Mouse (Mus musculus): ENCODE data around the gene Phf21a. TPM values are rescaled to one million over a fixed set of nuclear protein-coding genes. Genes with fewer than 3 reads are reported as not detected.

Gene Phf21a
- 100 to 1,000 TPM; 141 to 159 (median 147) TPM for total RNA-seq (2022)

GRCm38 (mm10) chr2:92092817-92093216, at the start of gene Phf21a:
Gene Phf21a (plus strand): TSS chr2:92093117.
- DNase-seq (ENCODE audit: low spot score in 2 of 2), result no peak

- no peak for DNase-seq (ENCODE audit: low spot score in 2 of 2)
Measured at GRCm38 (mm10) chr2:92043285-92043684, 49.6 kb upstream of the Phf21a start.

- DNase-seq (ENCODE audit: low spot score in 2 of 2), result no peak
Measured at GRCm38 (mm10) chr2:92047601-92048000, 45.3 kb upstream of the Phf21a start.

- DNase-seq (ENCODE audit: low spot score in 2 of 2), result no peak
Measured at GRCm38 (mm10) chr2:92048034-92048690, 44.8 kb upstream of the Phf21a start.

- peak; percentile 21 to 70 for DNase-seq (ENCODE audit: low spot score in 2 of 2)
Measured at GRCm38 (mm10) chr2:92052188-92052587, 40.7 kb upstream of the Phf21a start.

- no peak for DNase-seq (ENCODE audit: low spot score in 2 of 2)
Measured at GRCm38 (mm10) chr2:92052754-92053153, 40.2 kb upstream of the Phf21a start.

GRCm38 (mm10) chr2:92055101-92055813, 37.7 kb upstream of the Phf21a start:
- DNase-seq (ENCODE audit: low spot score in 2 of 2), result peak; percentile 76 to 85

- peak; percentile 45 to 57 for DNase-seq (ENCODE audit: low spot score in 2 of 2)
Measured at GRCm38 (mm10) chr2:92055831-92056236, 37.1 kb upstream of the Phf21a start.

GRCm38 (mm10) chr2:92056760-92057159, 36.2 kb upstream of the Phf21a start:
- no peak for DNase-seq (ENCODE audit: low spot score in 2 of 2)

GRCm38 (mm10) chr2:92058469-92058868, 34.4 kb upstream of the Phf21a start:
- DNase-seq (ENCODE audit: low spot score in 2 of 2), result peak; percentile 92

GRCm38 (mm10) chr2:92058936-92059335, 34.0 kb upstream of the Phf21a start:
- no peak for DNase-seq (ENCODE audit: low spot score in 2 of 2)

GRCm38 (mm10) chr2:92059481-92060220, 33.3 kb upstream of the Phf21a start:
- DNase-seq (ENCODE audit: low spot score in 2 of 2), result peak; percentile 66 to 74

GRCm38 (mm10) chr2:92060291-92060690, 32.6 kb upstream of the Phf21a start:
- no peak for DNase-seq (ENCODE audit: low spot score in 2 of 2)

- DNase-seq (ENCODE audit: low spot score in 2 of 2), result no peak
Measured at GRCm38 (mm10) chr2:92061337-92061736, 31.6 kb upstream of the Phf21a start.

GRCm38 (mm10) chr2:92063106-92063505, 29.8 kb upstream of the Phf21a start:
- DNase-seq (ENCODE audit: low spot score in 2 of 2), result no peak

GRCm38 (mm10) chr2:92065269-92065888, 27.5 kb upstream of the Phf21a start:
- DNase-seq (ENCODE audit: low spot score in 2 of 2), result no peak

GRCm38 (mm10) chr2:92065938-92066337, 27.0 kb upstream of the Phf21a start:
- no peak for DNase-seq (ENCODE audit: low spot score in 2 of 2)

- no peak for DNase-seq (ENCODE audit: low spot score in 2 of 2)
Measured at GRCm38 (mm10) chr2:92066899-92067298, 26.0 kb upstream of the Phf21a start.

- no peak for DNase-seq (ENCODE audit: low spot score in 2 of 2)
Measured at GRCm38 (mm10) chr2:92067600-92067999, 25.3 kb upstream of the Phf21a start.

- no peak for DNase-seq (ENCODE audit: low spot score in 2 of 2)
Measured at GRCm38 (mm10) chr2:92069630-92070029, 23.3 kb upstream of the Phf21a start.

- DNase-seq (ENCODE audit: low spot score in 2 of 2), result no peak
Measured at GRCm38 (mm10) chr2:92071143-92071542, 21.8 kb upstream of the Phf21a start.

Data from left cerebral cortex, adult 8-10 months (tissue).